Mouse (Mus musculus): ENCODE measurements at regions not wholly inside any gene's neighbourhood (a gene's known extent, or its start where the extent isn't known, plus 50 kb on each side); places are given as distances from the start of the nearest gene placed in this dataset.
A peak's percentile ranks its signal among the peaks of the same experiment; 100 is the strongest.

GRCm38 (mm10) chr17:84017891-84018290, 169.9 kb downstream of the Zfp36l2 start:
- no peak overlapping the region for H3K4me3 ChIP-seq (ENCODE audit: insufficient read depth, low read length)
- no peak for TF ChIP-seq CTCF (IDR thresholded peaks at IDR 0.05; ENCODE audit: borderline replicate concordance, insufficient read depth, low read length)
- TF ChIP-seq POLR2A (IDR thresholded peaks at IDR 0.05; ENCODE audit: low read depth, low read length), result no peak
- H3K27ac ChIP-seq (ENCODE audit: insufficient read depth, low read length), result no peak overlapping the region
- H3K4me1 ChIP-seq (ENCODE audit: control insufficient read depth, insufficient read depth, low read length), result no peaks in the 10 kb centered on the region

GRCm38 (mm10) chr17:84014287-84015039, 166.7 kb upstream of the Haao start:
- Histone ChIP-seq H3K27ac (ENCODE audit: insufficient read depth, low read length) (no peak overlapping the region), H3K4me3 (ENCODE audit: insufficient read depth, low read length) (no peak overlapping the region)
- TF ChIP-seq POLR2A (IDR thresholded peaks at IDR 0.05; ENCODE audit: low read depth, low read length) (no peak), CTCF (IDR thresholded peaks at IDR 0.05; ENCODE audit: borderline replicate concordance, insufficient read depth, low read length) (no peak)

GRCm38 (mm10) chr17:84010492-84011060, 162.8 kb upstream of the Haao start:
- Histone ChIP-seq H3K4me1 (ENCODE audit: control insufficient read depth, insufficient read depth, low read length) (no peaks in the 10 kb centered on the region), H3K4me3 (ENCODE audit: insufficient read depth, low read length) (no peak overlapping the region), H3K27ac (ENCODE audit: insufficient read depth, low read length) (no peak overlapping the region)
- TF ChIP-seq CTCF (IDR thresholded peaks at IDR 0.05; ENCODE audit: borderline replicate concordance, insufficient read depth, low read length), result no peak
- no peak for TF ChIP-seq POLR2A (IDR thresholded peaks at IDR 0.05; ENCODE audit: low read depth, low read length)

More at GRCm38 (mm10) chr17:84014287-84015039, 166.7 kb upstream of the Haao start:
- no peaks in the 10 kb centered on the region for H3K4me1 ChIP-seq (ENCODE audit: control insufficient read depth, insufficient read depth, low read length)

GRCm38 (mm10) chr17:84009966-84010365, 162.2 kb upstream of the Haao start:
- no peaks in the 10 kb centered on the region for H3K4me1 ChIP-seq (ENCODE audit: control insufficient read depth, insufficient read depth, low read length)
- no peak overlapping the region for H3K4me3 ChIP-seq (ENCODE audit: insufficient read depth, low read length)
- no peak overlapping the region for H3K27ac ChIP-seq (ENCODE audit: insufficient read depth, low read length)
- TF ChIP-seq CTCF (IDR thresholded peaks at IDR 0.05; ENCODE audit: borderline replicate concordance, insufficient read depth, low read length), result no peak
- no peak for TF ChIP-seq POLR2A (IDR thresholded peaks at IDR 0.05; ENCODE audit: low read depth, low read length)

GRCm38 (mm10) chr17:84009194-84009593, 161.4 kb upstream of the Haao start:
- TF ChIP-seq CTCF (IDR thresholded peaks at IDR 0.05; ENCODE audit: borderline replicate concordance, insufficient read depth, low read length) (no peak), POLR2A (IDR thresholded peaks at IDR 0.05; ENCODE audit: low read depth, low read length) (no peak)
- H3K4me1 ChIP-seq (ENCODE audit: control insufficient read depth, insufficient read depth, low read length), result peaks cover 4% of the 10 kb centered on the region
- no peak overlapping the region for H3K27ac ChIP-seq (ENCODE audit: insufficient read depth, low read length)
- no peak overlapping the region for H3K4me3 ChIP-seq (ENCODE audit: insufficient read depth, low read length)

- TF ChIP-seq CTCF (IDR thresholded peaks at IDR 0.05; ENCODE audit: borderline replicate concordance, insufficient read depth, low read length) (no peak), POLR2A (IDR thresholded peaks at IDR 0.05; ENCODE audit: low read depth, low read length) (no peak)
- no peak overlapping the region for H3K27ac ChIP-seq (ENCODE audit: insufficient read depth, low read length)
- H3K4me1 ChIP-seq (ENCODE audit: control insufficient read depth, insufficient read depth, low read length), result peaks cover 9% of the 10 kb centered on the region
- no peak overlapping the region for H3K4me3 ChIP-seq (ENCODE audit: insufficient read depth, low read length)
Observed at GRCm38 (mm10) chr17:84008682-84009052, 160.9 kb upstream of the Haao start.

- TF ChIP-seq CTCF (IDR thresholded peaks at IDR 0.05; ENCODE audit: borderline replicate concordance, insufficient read depth, low read length), result no peak
- no peak for TF ChIP-seq POLR2A (IDR thresholded peaks at IDR 0.05; ENCODE audit: low read depth, low read length)
- H3K4me1 ChIP-seq (ENCODE audit: control insufficient read depth, insufficient read depth, low read length), result peaks cover 11% of the 10 kb centered on the region
- H3K4me3 ChIP-seq (ENCODE audit: insufficient read depth, low read length), result no peak overlapping the region
- no peak overlapping the region for H3K27ac ChIP-seq (ENCODE audit: insufficient read depth, low read length)
Observed at GRCm38 (mm10) chr17:84008035-84008681, 160.4 kb upstream of the Haao start.

- H3K4me1 ChIP-seq (ENCODE audit: control insufficient read depth, insufficient read depth, low read length), result peaks cover 11% of the 10 kb centered on the region
- H3K4me3 ChIP-seq (ENCODE audit: insufficient read depth, low read length), result no peak overlapping the region
- H3K27ac ChIP-seq (ENCODE audit: insufficient read depth, low read length), result no peak overlapping the region
- TF ChIP-seq CTCF (IDR thresholded peaks at IDR 0.05; ENCODE audit: borderline replicate concordance, insufficient read depth, low read length) (no peak), POLR2A (IDR thresholded peaks at IDR 0.05; ENCODE audit: low read depth, low read length) (no peak)
Observed at GRCm38 (mm10) chr17:84006748-84007147, 159.0 kb upstream of the Haao start.

- peaks cover 11% of the 10 kb centered on the region for H3K4me1 ChIP-seq (ENCODE audit: control insufficient read depth, insufficient read depth, low read length)
Observed at GRCm38 (mm10) chr17:84004237-84004636, 156.5 kb upstream of the Haao start.

More at GRCm38 (mm10) chr17:84004237-84004636, 156.5 kb upstream of the Haao start:
- Histone ChIP-seq H3K4me3 (ENCODE audit: insufficient read depth, low read length) (no peak overlapping the region), H3K27ac (ENCODE audit: insufficient read depth, low read length) (peak overlapping the region; percentile 92)
- no peak for TF ChIP-seq POLR2A (IDR thresholded peaks at IDR 0.05; ENCODE audit: low read depth, low read length)
- TF ChIP-seq CTCF (IDR thresholded peaks at IDR 0.05; ENCODE audit: borderline replicate concordance, insufficient read depth, low read length), result no peak

Measured in embryonic fibroblast, embryonic 13.5 days (primary cell).